Mouse (Mus musculus): ENCODE results near the gene Notch3.

DNA sequence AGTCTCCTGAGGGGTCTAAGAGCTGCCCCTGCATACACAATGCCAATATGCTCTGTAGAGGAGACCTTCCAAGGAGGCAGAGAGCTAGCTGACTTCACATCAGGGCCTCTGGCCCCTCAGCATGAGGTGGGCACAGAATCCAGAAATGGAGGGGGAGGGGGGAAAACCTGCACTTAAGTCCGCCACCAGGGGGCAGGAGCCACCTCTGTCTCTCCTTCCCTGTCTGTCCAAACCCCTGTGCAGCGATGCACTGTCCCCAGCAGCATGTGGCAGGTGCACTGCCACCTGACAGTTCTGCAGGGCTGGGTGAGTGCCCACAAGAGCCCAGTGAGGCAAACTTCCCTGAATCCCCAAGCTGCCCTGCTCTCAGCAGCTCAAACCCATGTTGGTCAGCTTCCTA is 91.5 kb downstream of the Notch3 start:
- TF ChIP-seq CTCF (conservative IDR thresholded peaks at IDR 0.05; ENCODE audit: insufficient read depth, insufficient read length, low read depth, low read length) (peak; percentile 78), POLR2A (IDR thresholded peaks at IDR 0.05; ENCODE audit: low read depth, low read length) (no peak)

Data from kidney, adult 2 months (tissue).